Mouse (Mus musculus): ENCODE data around the gene Fam126a.

GRCm38 (mm10) chr5:24038819-24039218 is 8.3 kb upstream of the Fam126a start:
- TF ChIP-seq POLR2A (IDR thresholded peaks at IDR 0.05; ENCODE audit: borderline replicate concordance, extremely low read depth, insufficient read depth, insufficient read length, poor library complexity, severe bottlenecking) (no peak), CTCF (IDR thresholded peaks at IDR 0.05; ENCODE audit: borderline replicate concordance, extremely low read depth, insufficient read depth, insufficient read length) (no peak)
